Mouse (Mus musculus) embryonic facial prominence, embryonic 11.5 days (tissue): ENCODE measurements around the gene Ankrd33. TPM values are rescaled to one million over a fixed set of nuclear protein-coding genes. Genes with fewer than 3 reads are reported as not detected.

Experiments
- ATAC-seq: fragments of 200-750 bp; cut with Nextera tagmentation; replicated peaks from 2 replicates; pipeline ENCODE4 v1.8.0; 2017; ENCODE audit warnings: low read depth; ENCODE audit not compliant: insufficient number of reproducible peaks, low FRiP score, low TSS enrichment
- DNase-seq: peaks from one replicate; pipeline ENCODE4 v3.0.0-alpha.2; 2015; ENCODE audit warnings: low spot score
- H3K27ac ChIP-seq: fragments of 300-500 bp; sonication (generic); replicated peaks from 2 replicates; pipeline ENCODE4 v1.5.1; 2014; ENCODE audit warnings: mild to moderate bottlenecking, low read depth, low read length, control low read depth
- H3K27me3 ChIP-seq: fragments of 300-500 bp; sonication (generic); 2 replicates; pipeline ENCODE4 v1.6.1; 2014; ENCODE audit warnings: mild to moderate bottlenecking, low read length, moderate library complexity, mixed read lengths; ENCODE audit not compliant: control insufficient read depth, insufficient read depth
- H3K36me3 ChIP-seq: fragments of 300-500 bp; sonication (generic); replicated peaks from 2 replicates; pipeline ENCODE4 v1.6.1; 2014; ENCODE audit warnings: low read depth, mild to moderate bottlenecking, low read length, moderate library complexity, mixed read lengths; ENCODE audit not compliant: control insufficient read depth, insufficient read depth
- H3K4me1 ChIP-seq: fragments of 300-500 bp; sonication (generic); 2 replicates; pipeline ENCODE4 v1.6.1; 2014; ENCODE audit warnings: low read length, mixed read lengths; ENCODE audit not compliant: control insufficient read depth, insufficient read depth
- H3K4me2 ChIP-seq: fragments of 300-500 bp; sonication (generic); 2 replicates; pipeline ENCODE4 v1.6.1; 2014; ENCODE audit warnings: low read depth, mild to moderate bottlenecking, control low read depth, low read length, moderate library complexity
- H3K4me3 ChIP-seq: fragments of 300-500 bp; sonication (generic); 2 replicates; pipeline ENCODE4 v1.5.1; 2014; ENCODE audit warnings: low read depth, low read length, control low read depth
- H3K9ac ChIP-seq: fragments of 300-500 bp; sonication (generic); replicated peaks from 2 replicates; pipeline ENCODE4 v1.6.1; 2014; ENCODE audit warnings: mild to moderate bottlenecking, control low read depth, low read length
- H3K9me3 ChIP-seq: fragments of 300-500 bp; sonication (generic); replicated peaks from 2 replicates; pipeline ENCODE4 v1.6.1; 2016; ENCODE audit warnings: mild to moderate bottlenecking, low read length, inconsistent platforms, mixed read lengths; ENCODE audit not compliant: control insufficient read depth
- WGBS: fragments of 180-500 bp; shearing (Covaris S2); extraction: QIAGEN DNeasy Blood & Tissue Kit; methylation state at CpG from one replicate; pipeline ENCODE4 v1.1.7; 2014; 5-methylcytosine and 5-hydroxymethylcytosine counted together
- polyA plus RNA-seq: library from polyadenylated mRNA; unstranded; fragments of >200 nt; fragmentation: Nextera tagmentation; extraction: Ambion mirVana; gene quantifications from 2 replicates; pipeline ENCODE4 v1.2.1, GENCODE M21; 2014

The Ankrd33 gene
- polyA plus RNA-seq, 1 experiment from 2014 or later = not detected

GRCm38 (mm10) chr15:101072736-101073135 lies 42.8 kb upstream of the Ankrd33 start:
- H3K4me1 ChIP-seq = peaks cover 27% of the 10 kb centered on the region
- no peaks in the 10 kb centered on the region for H3K9me3 ChIP-seq
- no peaks in the 10 kb centered on the region for H3K27me3 ChIP-seq
- no peaks in the 10 kb centered on the region for H3K36me3 ChIP-seq
- 58% methylated on average over 2 of the region's 2 CpGs for WGBS
- ATAC-seq (no peak), DNase-seq (no peak)
- H3K27ac ChIP-seq = no peak overlapping the region
- H3K4me3 ChIP-seq = no peak overlapping the region
- H3K9ac ChIP-seq = no peak overlapping the region
- no peak overlapping the region for H3K4me2 ChIP-seq

DNA sequence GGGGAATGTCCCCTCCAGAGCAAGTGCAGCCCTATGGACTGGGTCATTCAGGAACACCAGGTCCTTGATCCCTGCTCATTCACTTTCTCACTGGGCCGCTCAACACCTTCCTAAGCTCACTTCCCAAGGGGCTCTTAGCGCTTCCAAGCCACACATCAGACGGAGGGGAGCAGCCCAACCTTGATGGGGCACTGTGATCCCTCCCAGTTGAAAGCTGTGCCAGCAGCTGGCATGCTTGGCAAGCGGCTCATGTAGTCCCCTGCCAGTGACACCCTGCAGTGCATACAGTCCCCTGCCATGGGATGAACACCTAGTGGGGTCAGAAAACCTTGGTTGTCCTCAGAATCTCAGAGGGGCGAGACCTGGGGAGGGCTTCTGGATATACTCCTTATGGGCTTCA lies 41.5 kb upstream of the Ankrd33 start:
- H3K36me3 ChIP-seq = no peaks in the 10 kb centered on the region
- DNase-seq = no peak
- no peak overlapping the region for H3K4me2 ChIP-seq
- 82% methylated on average over 5 of the region's 5 CpGs for WGBS
- no peak overlapping the region for H3K4me3 ChIP-seq
- peaks cover 30% of the 10 kb centered on the region for H3K4me1 ChIP-seq
- H3K27ac ChIP-seq = no peak overlapping the region
- ATAC-seq = no peak
- no peak overlapping the region for H3K9ac ChIP-seq
- H3K9me3 ChIP-seq = no peaks in the 10 kb centered on the region
- H3K27me3 ChIP-seq = no peaks in the 10 kb centered on the region

DNA sequence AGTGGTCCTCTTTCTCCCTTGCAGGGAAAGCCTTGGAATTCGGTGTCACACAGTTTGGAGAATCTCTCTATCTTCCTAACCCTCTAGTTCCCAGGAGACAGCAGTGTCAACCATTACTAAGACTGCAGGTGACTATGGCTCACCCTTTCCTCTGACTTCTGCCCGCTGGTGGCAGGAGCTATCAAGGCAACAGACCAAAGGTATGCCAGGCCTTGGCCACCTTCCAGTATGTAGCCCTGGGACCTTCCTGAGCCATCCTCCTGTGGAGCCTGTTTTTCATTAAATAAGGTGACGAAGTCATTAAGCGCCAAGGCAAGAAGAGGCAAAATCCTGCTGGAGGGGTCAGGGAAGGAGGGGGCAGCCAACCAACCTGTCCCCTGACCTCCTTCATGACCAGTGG lies 40.4 kb upstream of the Ankrd33 start:
- Histone ChIP-seq H3K27ac (no peak overlapping the region), H3K4me2 (no peak overlapping the region; the same call in 1 of the 2 replicates)

DNA sequence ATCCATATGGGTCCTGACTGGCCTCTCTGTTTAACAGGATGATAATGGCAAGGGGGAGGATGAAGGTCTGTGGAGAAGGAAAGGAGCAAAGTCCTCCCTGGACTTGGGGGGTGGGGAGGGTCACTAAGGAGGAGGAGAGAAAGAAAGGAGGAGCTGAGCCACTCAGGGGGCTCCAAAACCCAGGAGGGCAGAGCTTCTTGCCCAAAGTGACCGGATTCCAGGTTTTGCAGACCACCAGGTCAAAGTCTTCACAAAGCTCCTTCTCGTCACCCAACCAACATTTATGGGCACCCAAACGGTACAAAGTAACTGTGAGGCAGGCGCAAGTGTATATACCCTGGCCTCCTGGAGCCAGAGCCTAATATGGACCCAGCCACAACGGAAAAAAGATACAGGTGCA lies 39.9 kb upstream of the Ankrd33 start:
- H3K4me1 ChIP-seq = peaks cover 24% of the 10 kb centered on the region

More for the DNA sequence above, 40.4 kb upstream of the Ankrd33 start:
- no peaks in the 10 kb centered on the region for H3K9me3 ChIP-seq
- peaks cover 28% of the 10 kb centered on the region for H3K4me1 ChIP-seq
- no peaks in the 10 kb centered on the region for H3K27me3 ChIP-seq
- 44% methylated on average over 4 of the region's 4 CpGs for WGBS
- H3K36me3 ChIP-seq = no peaks in the 10 kb centered on the region
- no peak overlapping the region for H3K9ac ChIP-seq
- ATAC-seq (no peak), DNase-seq (no peak)
- H3K4me3 ChIP-seq = peak overlapping the region; percentile 98; the same call in 1 of the 2 replicates

GRCm38 (mm10) chr15:101076071-101077000 lies 39.2 kb upstream of the Ankrd33 start:
- 2% methylated on average over 25 of the region's 26 CpGs for WGBS

More for the DNA sequence above, 39.9 kb upstream of the Ankrd33 start:
- no peaks in the 10 kb centered on the region for H3K27me3 ChIP-seq
- no peaks in the 10 kb centered on the region for H3K9me3 ChIP-seq
- H3K27ac ChIP-seq = peak overlapping the region; percentile 10; the same call in 1 of the 2 replicates
- H3K9ac ChIP-seq = peak overlapping the region; percentile 93; the same call in 1 of the 2 replicates
- WGBS = 16% methylated on average over 5 of the region's 5 CpGs
- ATAC-seq (no peak), DNase-seq (no peak)
- no peaks in the 10 kb centered on the region for H3K36me3 ChIP-seq
- peak overlapping the region; percentile 98 for H3K4me3 ChIP-seq
- H3K4me2 ChIP-seq = peak overlapping the region; percentile 81

GRCm38 (mm10) chr15:101077001-101077812 lies 38.3 kb upstream of the Ankrd33 start:
- ATAC-seq (peak; percentile 0; the same call in 1 of the 2 replicates), DNase-seq (peak; percentile 64)
- H3K36me3 ChIP-seq = no peaks in the 10 kb centered on the region
- H3K9me3 ChIP-seq = no peaks in the 10 kb centered on the region
- under 1% methylated on average over 34 of the region's 34 CpGs for WGBS
- H3K4me2 ChIP-seq = peak overlapping the region; percentile 81
- peak overlapping the region; percentile 98 for H3K4me3 ChIP-seq
- peak overlapping the region; percentile 93 for H3K9ac ChIP-seq
- H3K27ac ChIP-seq = peak overlapping the region; percentile 94
- H3K27me3 ChIP-seq = no peaks in the 10 kb centered on the region
- H3K4me1 ChIP-seq = peaks cover 26% of the 10 kb centered on the region

More at GRCm38 (mm10) chr15:101076071-101077000, 39.2 kb upstream of the Ankrd33 start:
- DNase-seq (peak; percentile 52), ATAC-seq (0 out of 2 replicates have a peak, but pooled peaks have one; percentile 2)
- peak overlapping the region; percentile 98 for H3K4me3 ChIP-seq
- H3K27ac ChIP-seq = peak overlapping the region; percentile 10; the same call in 1 of the 2 replicates
- H3K4me1 ChIP-seq = peaks cover 22% of the 10 kb centered on the region
- no peaks in the 10 kb centered on the region for H3K36me3 ChIP-seq
- peak overlapping the region; percentile 93 for H3K9ac ChIP-seq
- H3K4me2 ChIP-seq = peak overlapping the region; percentile 81
- H3K27me3 ChIP-seq = no peaks in the 10 kb centered on the region
- H3K9me3 ChIP-seq = no peaks in the 10 kb centered on the region

- H3K27me3 ChIP-seq = no peaks in the 10 kb centered on the region
- H3K27ac ChIP-seq = peak within 1 kb of the TSS; percentile 94
- H3K36me3 ChIP-seq = no peaks in the 10 kb centered on the region
- H3K4me1 ChIP-seq = peaks cover 26% of the 10 kb centered on the region
- no peaks in the 10 kb centered on the region for H3K9me3 ChIP-seq
- WGBS = under 1% methylated on average over 54 of the region's 96 CpGs
- H3K4me3 ChIP-seq = peak within 1 kb of the TSS; percentile 98
- ATAC-seq = peak; percentile 24
- H3K4me2 ChIP-seq = peak within 1 kb of the TSS; percentile 81
- peak; percentile 52 for DNase-seq
- H3K9ac ChIP-seq = peak within 1 kb of the TSS; percentile 93
Observed at GRCm38 (mm10) chr15:101077813-101078730, 37.5 kb upstream of the Ankrd33 start, which contains the start of gene Fignl2. Fignl2 (minus strand) TSS chr15:101078567.
